Mouse (Mus musculus) neural tube, embryonic 14.5 days (tissue): ENCODE measurements around the gene Rars. TPM values are rescaled to one million over a fixed set of nuclear protein-coding genes. Genes with fewer than 3 reads are reported as not detected.
A peak's percentile ranks its signal among the peaks of the same experiment; 100 is the strongest.
"Not testable (repeated sequence)": the region's sequence is repeated elsewhere in the genome, so short reads cannot be mapped to it uniquely, and the experiment has no call there.

Experiments used
- ATAC-seq: fragments of 200-750 bp; cut with Nextera tagmentation; 2 replicates; pipeline ENCODE4 v1.8.0; 2017; ENCODE audit warnings: low read depth, mild to moderate bottlenecking, moderate TSS enrichment, moderate library complexity
- H3K27ac ChIP-seq: fragments of 300-500 bp; sonication (generic); 2 replicates; pipeline ENCODE4 v1.5.1; 2014; ENCODE audit warnings: low read depth, mild to moderate bottlenecking, control low read depth, low read length, moderate library complexity, mixed read lengths
- H3K27me3 ChIP-seq: fragments of 300-500 bp; sonication (generic); 2 replicates; pipeline ENCODE4 v1.6.1; 2014; ENCODE audit warnings: low read length; ENCODE audit not compliant: control insufficient read depth, insufficient read depth
- H3K36me3 ChIP-seq: fragments of 300-500 bp; sonication (generic); 2 replicates; pipeline ENCODE4 v1.6.1; 2014; ENCODE audit warnings: low read length, mixed read lengths; ENCODE audit not compliant: control insufficient read depth, insufficient read depth
- H3K4me1 ChIP-seq: fragments of 300-500 bp; sonication (generic); 2 replicates; pipeline ENCODE4 v1.6.1; 2014; ENCODE audit warnings: low read length; ENCODE audit not compliant: control insufficient read depth, insufficient read depth
- H3K4me2 ChIP-seq: fragments of 300-500 bp; sonication (generic); 2 replicates; pipeline ENCODE4 v1.6.1; 2014; ENCODE audit warnings: mild to moderate bottlenecking, low read depth, low read length, control low read depth
- H3K4me3 ChIP-seq: fragments of 300-500 bp; sonication (generic); 2 replicates; pipeline ENCODE4 v1.5.1; 2014; ENCODE audit warnings: low read depth, low read length, control low read depth, mixed read lengths
- H3K9ac ChIP-seq: fragments of 300-500 bp; sonication (generic); replicated peaks from 2 replicates; pipeline ENCODE4 v1.6.1; 2014; ENCODE audit warnings: low read depth, mild to moderate bottlenecking, control low read depth, low read length, mixed read lengths
- H3K9me3 ChIP-seq: fragments of 300-500 bp; sonication (generic); 2 replicates; pipeline ENCODE4 v1.6.1; 2016; ENCODE audit warnings: low read length; ENCODE audit not compliant: control insufficient read depth
- WGBS: fragments of 180-500 bp; shearing (Covaris S2); extraction: QIAGEN DNeasy Blood & Tissue Kit; methylation state at CpG from one replicate; pipeline ENCODE4 v1.1.7; 2014; 5-methylcytosine and 5-hydroxymethylcytosine counted together
- polyA plus RNA-seq: library from polyadenylated mRNA; unstranded; fragments of >200 nt; fragmentation: Nextera tagmentation; extraction: Ambion mirVana; gene quantifications from 2 replicates; pipeline ENCODE4 v1.2.1, GENCODE M21; 2014

Gene Rars
- polyA plus RNA-seq, 1 experiment from 2014 or later = 74.4 TPM

- Histone ChIP-seq H3K36me3 (peaks cover 5% of the 10 kb centered on the region; the same call in 1 of the 2 replicates), H3K27ac (no peak overlapping the region), H3K9ac (no peak overlapping the region), H3K4me2 (no peak overlapping the region), H3K4me3 (no peak overlapping the region), H3K9me3 (no peaks in the 10 kb centered on the region), H3K27me3 (no peaks in the 10 kb centered on the region), H3K4me1 (no peaks in the 10 kb centered on the region)
- WGBS = 75% methylated on average over 21 of the region's 21 CpGs
- no peak; the same call in 1 of the 2 replicates for ATAC-seq
Observed at GRCm38 (mm10) chr11:35841738-35842325, 7.5 kb upstream of the Rars start.

DNA sequence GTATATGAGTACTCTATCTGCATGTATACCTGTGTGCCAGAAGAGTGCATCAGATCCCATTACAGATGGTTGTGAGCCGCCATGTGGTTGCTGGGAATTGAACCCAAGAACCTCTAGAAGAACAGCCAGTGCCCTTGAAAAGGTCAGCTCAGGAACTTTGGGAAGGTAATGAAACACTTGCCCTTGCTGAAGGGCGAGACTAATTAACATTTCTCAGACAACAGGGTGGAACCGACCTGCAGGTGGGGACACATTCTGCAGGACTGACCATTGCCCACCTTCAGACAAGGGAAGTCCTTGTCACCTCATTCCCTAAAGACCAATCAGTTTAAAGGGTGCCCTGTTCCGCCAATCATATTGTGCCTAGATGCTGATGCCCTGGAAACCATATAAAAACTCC, 6.5 kb upstream of the Rars start:
- not testable (repeated sequence) for H3K36me3 ChIP-seq, H3K4me3 ChIP-seq, H3K9me3 ChIP-seq, H3K27me3 ChIP-seq, ATAC-seq, H3K27ac ChIP-seq, H3K9ac ChIP-seq, H3K4me1 ChIP-seq, H3K4me2 ChIP-seq
- 91% methylated on average over 4 of the region's 4 CpGs for WGBS

- WGBS = 80% methylated on average over 7 of the region's 7 CpGs
- Histone ChIP-seq H3K4me2 (no peak overlapping the region), H3K9me3 (no peaks in the 10 kb centered on the region), H3K27me3 (no peaks in the 10 kb centered on the region), H3K27ac (no peak overlapping the region; the same call in 1 of the 2 replicates), H3K36me3 (peaks cover 5% of the 10 kb centered on the region; the same call in 1 of the 2 replicates), H3K4me3 (no peak overlapping the region), H3K9ac (no peak overlapping the region), H3K4me1 (no peaks in the 10 kb centered on the region)
- ATAC-seq = no peak
Observed at GRCm38 (mm10) chr11:35840282-35840681, 6.0 kb upstream of the Rars start.

DNA sequence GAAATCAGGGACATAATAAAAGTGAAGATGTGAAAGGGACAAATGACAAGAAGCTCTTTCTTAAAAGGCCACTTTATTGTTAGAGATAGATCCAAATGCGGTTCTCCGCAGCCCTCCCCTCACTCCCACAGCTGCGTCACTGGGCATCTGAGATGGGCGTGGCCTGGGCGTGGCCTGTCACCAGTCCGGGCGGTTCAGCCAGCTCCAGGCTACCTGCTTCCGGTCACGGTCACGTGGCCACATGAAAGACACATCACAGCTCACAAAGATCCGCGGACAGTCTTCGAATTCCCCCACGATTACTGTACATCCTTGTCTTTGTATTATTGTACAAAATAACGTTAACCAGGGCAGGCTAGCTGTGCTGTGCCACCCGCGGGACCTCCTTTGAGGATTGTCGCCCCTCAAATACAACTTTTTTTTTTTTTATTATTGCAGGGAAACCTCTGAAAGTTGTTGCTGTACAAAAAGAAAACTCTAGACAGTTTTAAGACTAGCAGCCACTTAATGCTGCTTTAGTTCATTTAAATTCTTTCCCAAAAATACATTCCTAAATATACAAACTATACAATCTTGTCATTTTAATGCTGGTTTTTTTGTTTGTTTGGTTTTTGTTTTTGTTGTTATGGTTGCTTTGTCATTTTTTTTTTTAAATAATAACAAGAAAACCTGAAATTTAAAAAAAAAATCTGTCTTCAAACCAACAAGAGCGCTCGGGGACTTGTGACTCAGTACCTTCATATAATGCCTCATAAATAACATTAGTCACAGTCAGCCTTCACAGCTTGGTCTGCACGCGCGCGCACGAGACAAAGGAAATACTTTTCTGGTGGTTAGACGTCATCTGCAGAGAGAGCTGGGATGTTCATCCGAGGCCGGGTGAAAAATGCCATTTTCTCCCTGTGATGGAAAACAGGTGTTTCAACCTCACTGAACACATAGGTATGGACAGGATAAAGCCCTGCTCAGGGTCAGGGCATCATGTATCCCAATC, 4.3 kb upstream of the Rars start:
- Histone ChIP-seq H3K9me3 (no peaks in the 10 kb centered on the region), H3K27me3 (no peaks in the 10 kb centered on the region), H3K4me1 (peaks cover 2% of the 10 kb centered on the region; the same call in 1 of the 2 replicates), H3K4me3 (peak overlapping the region; percentile 25), H3K4me2 (peak overlapping the region; percentile 57), H3K27ac (peak overlapping the region; percentile 44; the same call in 1 of the 2 replicates), H3K36me3 (peaks cover 5% of the 10 kb centered on the region; the same call in 1 of the 2 replicates), H3K9ac (no peak overlapping the region)
- peak; percentile 75 for ATAC-seq
- WGBS = 7% methylated on average over 28 of the region's 28 CpGs

DNA sequence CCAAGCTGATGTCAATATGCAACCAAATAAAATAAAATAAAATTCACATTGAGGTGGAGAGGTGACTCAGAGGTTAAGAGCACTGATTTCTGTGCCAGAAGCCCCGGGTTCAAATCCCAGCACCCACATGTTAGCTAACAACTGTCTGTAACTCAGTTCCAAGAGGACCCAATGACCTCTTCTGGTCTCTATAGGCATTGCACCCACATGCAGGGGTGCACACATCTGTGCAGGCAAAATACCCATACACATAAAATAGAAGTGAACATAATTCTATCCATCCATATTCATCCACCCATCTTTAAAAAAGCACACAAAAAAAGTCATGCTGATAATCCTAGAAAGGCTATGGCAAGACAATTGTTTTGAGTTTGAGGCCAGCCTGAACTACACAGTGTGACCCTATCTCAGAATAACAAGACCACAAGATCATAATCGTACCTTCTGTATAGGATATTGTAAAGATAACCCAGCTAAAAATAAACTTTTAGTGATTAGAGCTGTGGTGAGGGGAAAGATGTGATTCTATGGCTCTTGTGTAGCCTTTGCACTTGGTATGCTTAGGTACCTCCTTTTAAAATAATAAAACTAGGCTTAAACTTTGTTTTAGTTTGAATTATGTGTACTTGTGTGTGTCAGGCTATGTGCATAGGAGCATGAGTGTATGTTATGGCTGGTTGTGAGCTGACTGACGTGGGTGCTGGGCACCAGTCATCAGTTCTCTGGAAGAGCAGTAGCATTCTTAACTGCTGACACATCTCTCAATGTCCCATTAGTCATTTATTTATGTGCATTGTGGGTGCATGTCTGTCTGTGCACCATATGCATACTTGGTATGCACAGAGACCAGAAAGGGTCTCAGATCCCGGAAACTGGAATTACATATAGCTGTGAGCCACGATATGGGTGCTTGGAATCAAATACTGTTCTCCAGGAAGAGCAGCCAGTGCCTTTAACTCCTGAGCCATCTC, 3.1 kb upstream of the Rars start:
- Histone ChIP-seq H3K4me3 (no peak overlapping the region), H3K4me2 (no peak overlapping the region), H3K4me1 (peaks cover 6% of the 10 kb centered on the region; the same call in 1 of the 2 replicates), H3K9ac (no peak overlapping the region), H3K27me3 (no peaks in the 10 kb centered on the region), H3K27ac (no peak overlapping the region; the same call in 1 of the 2 replicates), H3K9me3 (no peaks in the 10 kb centered on the region), H3K36me3 (peaks cover 5% of the 10 kb centered on the region; the same call in 1 of the 2 replicates)
- no peak for ATAC-seq
- WGBS = 78% methylated on average over 5 of the region's 5 CpGs

DNA sequence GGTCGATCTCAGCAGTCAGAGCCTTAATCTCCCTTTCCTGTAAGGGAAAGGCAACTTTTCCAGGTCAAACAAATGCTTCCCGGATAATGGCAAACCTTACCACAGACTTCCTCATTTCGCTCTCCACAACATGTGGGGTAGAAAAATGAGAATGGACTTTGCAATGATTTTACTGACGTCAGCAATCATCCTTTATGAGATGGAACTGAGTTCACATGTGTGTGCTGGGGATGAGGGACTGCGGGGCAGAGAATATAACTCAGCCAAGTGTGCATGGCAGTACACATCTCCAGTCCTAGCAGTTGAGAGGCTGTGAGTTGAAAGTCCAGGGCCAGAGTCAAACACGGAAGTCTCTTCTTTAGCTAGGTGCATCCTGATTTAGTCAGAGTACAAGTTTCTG, 1.0 kb downstream of the Rars start:
- peak overlapping the region; percentile 82 for H3K4me2 ChIP-seq
- WGBS = 86% methylated on average over 6 of the region's 6 CpGs
- no peak overlapping the region for H3K9ac ChIP-seq

DNA sequence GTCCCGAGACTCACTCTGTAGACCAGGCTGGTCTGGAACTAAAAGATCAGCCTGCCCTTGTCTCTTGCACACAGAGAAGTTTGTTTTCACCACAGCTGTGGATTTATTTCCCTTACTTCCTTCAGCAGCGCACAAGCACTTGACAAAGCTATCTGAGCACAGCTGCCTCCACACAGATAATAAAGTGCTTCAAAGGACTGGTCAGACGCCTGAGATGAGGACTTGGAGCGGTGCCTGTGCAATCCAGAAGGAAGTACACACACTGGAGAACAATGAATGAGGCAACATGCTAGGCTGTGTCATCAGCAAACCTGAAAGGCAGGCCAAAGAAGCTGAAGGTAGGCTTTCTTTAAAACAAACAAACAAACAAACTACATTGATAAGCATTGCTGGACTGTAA, 2.2 kb downstream of the Rars start:
- H3K4me1 ChIP-seq = peaks cover 6% of the 10 kb centered on the region; the same call in 1 of the 2 replicates
- WGBS = 75% methylated on average over 4 of the region's 4 CpGs

More for the DNA sequence above, 1.0 kb downstream of the Rars start:
- Histone ChIP-seq H3K36me3 (0 out of 2 replicates have a peak, but pooled peaks cover 8% of the 10 kb centered on the region), H3K4me3 (peak overlapping the region; percentile 93), H3K4me1 (peaks cover 6% of the 10 kb centered on the region; the same call in 1 of the 2 replicates), H3K9me3 (no peaks in the 10 kb centered on the region), H3K27ac (no peak overlapping the region), H3K27me3 (no peaks in the 10 kb centered on the region)
- no peak for ATAC-seq

GRCm38 (mm10) chr11:35827714-35828113, 6.6 kb downstream of the Rars start:
- Histone ChIP-seq H3K9me3 (no peaks in the 10 kb centered on the region), H3K4me3 (no peak overlapping the region), H3K4me1 (no peaks in the 10 kb centered on the region), H3K36me3 (peaks cover 50% of the 10 kb centered on the region; the same call in 1 of the 2 replicates), H3K27me3 (no peaks in the 10 kb centered on the region), H3K9ac (no peak overlapping the region), H3K27ac (no peak overlapping the region), H3K4me2 (no peak overlapping the region)
- no peak for ATAC-seq
- WGBS = 98% methylated on average over 6 of the region's 6 CpGs

More for the DNA sequence above, 2.2 kb downstream of the Rars start:
- Histone ChIP-seq H3K27ac (no peak overlapping the region), H3K27me3 (no peaks in the 10 kb centered on the region), H3K4me2 (no peak overlapping the region), H3K4me3 (no peak overlapping the region), H3K9me3 (no peaks in the 10 kb centered on the region), H3K9ac (no peak overlapping the region), H3K36me3 (peaks cover 18% of the 10 kb centered on the region; the same call in 1 of the 2 replicates)
- ATAC-seq = no peak
